Mouse (Mus musculus): ENCODE measurements around the gene Zer1.
"Not testable (repeated sequence)": the region's sequence is repeated elsewhere in the genome, so short reads cannot be mapped to it uniquely, and the experiment has no call there.

Gene Zer1

DNA sequence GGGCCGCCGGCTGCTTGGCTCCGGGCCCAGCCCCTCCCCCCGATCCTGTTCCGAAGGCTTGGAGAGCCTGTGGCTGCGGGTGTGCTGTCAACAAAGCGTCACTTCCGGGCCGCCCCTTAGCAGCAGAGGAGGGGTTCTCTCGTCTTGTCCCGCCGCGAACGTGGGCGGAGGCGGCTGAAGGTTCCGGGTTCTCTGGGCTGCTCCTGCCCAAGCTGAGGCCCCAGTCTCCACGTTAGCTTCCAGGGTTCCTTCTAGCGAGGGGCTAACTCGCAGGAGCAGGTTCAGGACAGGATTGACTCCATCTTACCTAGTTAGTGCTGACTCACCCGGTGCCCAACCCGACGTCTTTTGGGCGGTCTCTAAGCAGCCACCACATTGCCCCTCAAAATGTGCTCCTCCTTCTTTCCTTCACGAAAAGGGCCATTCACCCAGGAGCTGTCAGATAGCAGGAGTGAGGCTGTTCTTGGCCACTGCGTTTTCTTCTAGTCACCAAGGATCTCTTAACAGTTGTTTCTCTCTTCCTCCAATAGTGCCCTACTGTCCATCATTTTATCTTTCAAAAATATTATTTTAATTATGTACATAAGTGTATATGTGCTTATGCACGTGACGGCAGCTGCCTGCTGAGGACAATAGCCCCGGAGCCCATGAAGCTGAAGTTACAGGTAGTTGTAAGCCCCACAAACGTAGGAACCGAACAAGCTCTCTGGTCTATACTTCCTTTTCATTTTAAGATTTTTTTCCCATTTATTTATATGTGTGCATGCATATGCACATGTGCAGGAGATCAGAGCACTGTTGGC lies at the start of gene Zer1:
Gene Zer1 (minus strand): TSS at position 114 of the 803 bp plus-strand sequence.
- DNase-seq (ENCODE audit: low spot score in 2 of 2), result peak; percentile 82 to 93

DNA sequence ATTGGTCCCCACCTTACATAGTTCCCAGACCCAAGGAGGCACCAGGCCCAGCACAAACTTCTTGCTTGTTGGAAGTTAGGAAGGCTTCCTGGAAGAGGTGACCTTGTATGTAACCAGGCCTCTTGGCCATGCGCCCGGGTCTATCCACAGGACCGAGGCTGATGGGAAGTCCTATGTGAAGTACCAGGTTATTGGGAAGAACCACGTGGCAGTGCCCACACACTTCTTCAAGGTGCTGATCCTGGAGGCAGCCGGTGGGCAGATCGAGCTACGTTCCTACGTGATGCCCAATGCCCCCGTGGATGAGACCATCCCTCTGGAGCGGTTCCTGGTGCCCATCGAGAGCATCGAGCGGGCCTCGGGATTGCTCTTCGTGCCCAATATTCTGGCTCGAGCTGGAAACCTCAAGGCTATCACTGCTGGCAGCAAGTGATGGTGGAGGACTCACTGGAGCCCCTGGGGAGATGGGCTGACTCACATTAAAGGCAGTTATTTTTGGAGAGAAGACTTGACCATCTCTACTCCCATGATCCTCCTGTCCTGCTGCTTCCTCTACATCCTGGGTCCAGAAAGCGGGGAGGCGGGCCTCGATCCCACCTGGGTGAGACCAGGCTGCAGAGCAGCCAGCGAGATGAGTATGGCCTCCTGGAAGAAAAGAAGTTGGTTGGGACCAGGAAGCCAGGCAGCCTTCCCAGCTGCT lies 49.3 kb upstream of the Zer1 start:
- no peak for DNase-seq (ENCODE audit: low spot score in 2 of 2)

DNA sequence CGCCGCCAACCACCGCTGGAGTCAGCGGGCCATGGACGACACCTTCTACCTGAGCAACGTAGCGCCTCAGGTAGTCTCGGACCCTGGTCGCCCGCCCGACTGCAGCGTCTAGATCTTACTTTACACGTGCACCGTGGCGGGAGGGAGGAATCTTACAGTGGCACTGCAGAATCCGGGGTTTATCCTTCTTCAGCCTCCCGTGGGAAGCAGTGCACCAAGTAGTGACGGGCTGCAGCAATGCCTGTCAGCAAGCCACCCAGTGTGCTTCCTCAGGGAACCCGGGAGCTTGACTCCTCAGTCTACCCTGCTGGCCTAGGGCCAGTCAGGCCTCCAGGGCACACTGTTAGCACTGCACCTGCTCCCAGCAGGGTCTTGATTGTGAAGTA lies 47.6 kb upstream of the Zer1 start:
- DNase-seq (ENCODE audit: low spot score in 2 of 2), result no peak

GRCm38 (mm10) chr2:30171371-30171996 lies 47.1 kb upstream of the Zer1 start, which contains the start of gene Endog:
TSS of gene Endog (plus strand) at chr2:30171493.
- peak; percentile 68 to 79 for DNase-seq (ENCODE audit: low spot score in 2 of 2)

- DNase-seq (ENCODE audit: low spot score in 2 of 2), result no peak
These were observed 42.3 kb upstream of the Zer1 start for GRCm38 (mm10) chr2:30166677-30167076.

DNA sequence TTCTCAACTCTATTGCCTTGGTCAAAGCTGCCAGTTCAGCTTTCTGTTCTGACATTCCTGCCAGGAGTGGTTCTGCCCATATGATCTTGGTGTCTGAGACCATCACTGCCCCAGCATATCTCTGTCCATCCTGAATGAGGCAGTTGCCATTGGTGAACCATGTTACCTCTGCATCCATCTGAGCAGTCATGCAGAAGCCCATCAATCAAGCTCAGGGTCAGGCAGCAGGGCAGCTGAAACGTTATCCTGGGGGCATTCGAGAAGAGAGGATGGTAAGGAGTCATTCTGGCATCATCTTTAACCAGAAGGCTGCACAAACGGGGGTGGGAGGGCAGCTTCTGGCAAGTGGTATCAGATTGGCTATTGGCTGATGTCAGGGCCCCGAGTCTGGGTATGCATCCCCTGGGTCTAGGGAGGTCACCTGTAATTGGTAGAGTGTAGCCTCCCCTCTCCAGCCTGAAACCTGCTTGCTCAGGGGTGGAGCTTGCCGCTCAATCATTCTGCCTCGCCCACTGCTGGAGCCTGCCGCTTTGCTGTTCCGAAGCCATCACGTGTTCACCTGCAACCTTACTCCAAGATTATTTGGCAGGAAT lies 40.1 kb upstream of the Zer1 start:
- DNase-seq (ENCODE audit: low spot score in 2 of 2), result no peak

- no peak for DNase-seq (ENCODE audit: low spot score in 2 of 2)
These were observed 37.4 kb upstream of the Zer1 start for GRCm38 (mm10) chr2:30161809-30162208.

GRCm38 (mm10) chr2:30159871-30160270 lies 35.5 kb upstream of the Zer1 start:
- not testable (repeated sequence) for DNase-seq (ENCODE audit: low spot score in 2 of 2)

GRCm38 (mm10) chr2:30152616-30153015 lies 28.2 kb upstream of the Zer1 start:
- no peak for DNase-seq (ENCODE audit: low spot score in 2 of 2)

GRCm38 (mm10) chr2:30151840-30152239 lies 27.5 kb upstream of the Zer1 start:
- no peak for DNase-seq (ENCODE audit: low spot score in 2 of 2)

DNA sequence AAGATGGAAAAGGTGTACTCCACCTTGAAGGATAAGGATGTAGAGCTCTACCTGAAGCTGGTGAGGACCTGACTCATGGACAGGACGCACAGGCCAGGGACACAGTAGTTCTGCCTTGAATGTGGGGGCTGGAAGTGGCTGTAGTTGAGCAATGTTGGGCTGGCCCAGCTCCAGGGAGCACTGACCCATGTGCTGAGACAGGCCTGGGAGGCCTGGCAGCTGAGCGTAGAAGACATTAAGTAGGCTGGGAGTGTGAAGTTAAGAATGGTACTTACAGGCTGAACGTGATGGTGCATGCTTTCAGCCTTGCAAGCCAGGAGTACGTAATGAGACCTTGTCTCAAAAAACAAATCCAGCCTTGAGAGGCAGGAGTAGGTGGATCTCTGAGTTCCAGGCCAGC lies 23.1 kb upstream of the Zer1 start:
- no peak for DNase-seq (ENCODE audit: low spot score in 2 of 2)

GRCm38 (mm10) chr2:30144436-30144835 lies 20.1 kb upstream of the Zer1 start:
- DNase-seq (ENCODE audit: low spot score in 2 of 2), result no peak

- not testable (repeated sequence) for DNase-seq (ENCODE audit: low spot score in 2 of 2)
These were observed 15.6 kb upstream of the Zer1 start for GRCm38 (mm10) chr2:30140021-30140420.

- DNase-seq (ENCODE audit: low spot score in 2 of 2), result no peak
These were observed 12.1 kb upstream of the Zer1 start for GRCm38 (mm10) chr2:30136458-30136857.

DNA sequence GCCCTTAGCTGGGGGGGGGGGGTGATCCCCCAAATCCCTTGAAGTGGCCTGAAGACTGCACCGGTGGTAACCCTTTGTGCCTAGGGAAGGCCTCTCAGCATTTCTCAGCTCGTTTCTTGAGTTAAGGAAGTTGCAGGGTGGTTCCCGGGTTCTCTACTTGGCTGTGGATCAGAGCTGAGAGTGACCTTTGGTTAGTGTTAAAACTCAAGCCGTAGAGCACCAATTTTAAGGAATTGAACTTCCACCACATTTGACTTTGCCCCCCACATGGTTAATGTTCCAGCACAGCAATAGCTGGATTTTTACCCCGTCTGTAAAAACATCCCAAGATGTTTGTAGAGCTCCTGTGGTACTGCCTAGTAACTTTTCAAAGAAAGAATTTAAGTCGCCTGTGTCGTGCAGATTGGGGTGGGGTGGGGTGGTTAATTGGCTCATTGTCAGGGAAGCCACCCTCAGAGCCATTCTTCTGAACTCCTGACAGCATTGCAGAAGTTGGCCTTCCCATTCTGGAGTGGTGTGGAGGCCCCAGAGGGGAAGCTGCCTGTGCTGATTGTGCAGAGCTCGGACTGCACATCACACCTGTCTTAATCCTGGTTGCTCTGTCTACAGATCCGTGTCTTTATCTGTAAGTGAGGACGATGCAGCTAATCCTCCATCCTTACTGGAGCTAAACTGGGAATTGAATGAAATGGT lies 10.7 kb upstream of the Zer1 start:
- no peak for DNase-seq (ENCODE audit: low spot score in 2 of 2)

- no peak for DNase-seq (ENCODE audit: low spot score in 2 of 2)
These were observed 10.0 kb upstream of the Zer1 start for GRCm38 (mm10) chr2:30134378-30134711.

- peak; percentile 94 to 97 for DNase-seq (ENCODE audit: low spot score in 2 of 2)
These were observed 9.4 kb upstream of the Zer1 start, which contains the start of gene Tbc1d13 for GRCm38 (mm10) chr2:30133613-30134377. TSS of gene Tbc1d13 (plus strand) at chr2:30133746.

DNA sequence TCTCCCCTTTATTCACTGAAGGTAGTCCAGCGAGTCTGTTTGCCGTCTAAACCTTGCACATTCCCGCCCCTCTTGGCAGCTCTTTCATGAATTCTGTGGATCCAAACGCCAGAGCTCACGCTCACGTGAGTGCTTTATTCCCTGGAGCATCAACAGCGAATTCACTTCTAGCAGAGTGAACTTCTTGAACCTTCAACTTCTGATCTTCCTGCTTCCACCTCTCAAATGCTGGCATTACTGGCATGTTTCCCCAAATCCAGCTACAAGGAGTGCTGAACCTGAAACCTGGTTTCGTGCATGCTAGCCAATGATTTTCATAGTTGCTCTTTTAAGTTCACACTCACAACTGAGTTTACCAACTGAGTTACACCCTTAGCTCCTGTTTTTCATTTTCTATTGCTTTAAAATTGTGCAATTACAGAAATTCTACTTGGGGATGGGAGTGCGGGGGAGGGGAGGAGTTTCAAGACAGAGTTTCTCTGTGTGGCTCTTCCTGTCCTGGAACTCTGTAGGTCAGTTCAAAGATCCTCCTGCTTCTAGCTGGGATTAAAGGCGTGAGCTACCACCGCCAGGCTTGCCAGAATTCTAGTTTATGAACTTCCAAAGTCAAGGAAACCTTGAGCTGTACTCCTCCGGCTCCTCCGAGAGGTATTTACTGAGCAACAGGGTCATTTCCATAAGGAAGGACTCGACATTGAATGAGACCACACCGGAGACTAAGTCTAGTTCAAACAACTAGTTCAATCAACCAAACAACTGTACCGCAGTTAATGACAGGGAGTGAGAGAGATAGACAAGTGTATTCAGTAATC lies 8.6 kb upstream of the Zer1 start:
- DNase-seq (ENCODE audit: low spot score in 2 of 2), result no peak

- not testable (repeated sequence) for DNase-seq (ENCODE audit: low spot score in 2 of 2)
These were observed 6.9 kb upstream of the Zer1 start for GRCm38 (mm10) chr2:30131240-30131639.

GRCm38 (mm10) chr2:30130156-30130555 lies 5.8 kb upstream of the Zer1 start:
- DNase-seq (ENCODE audit: low spot score in 2 of 2), result no peak
